Mouse (Mus musculus): ENCODE measurements around the gene Fbxl20. TPM values are rescaled to one million over a fixed set of nuclear protein-coding genes. Genes with fewer than 3 reads are reported as not detected.
A peak's percentile ranks its signal among the peaks of the same experiment; 100 is the strongest.

The Fbxl20 gene
- polyA plus RNA-seq, 1 experiment from 2014 or later: 10.8 TPM

DNA sequence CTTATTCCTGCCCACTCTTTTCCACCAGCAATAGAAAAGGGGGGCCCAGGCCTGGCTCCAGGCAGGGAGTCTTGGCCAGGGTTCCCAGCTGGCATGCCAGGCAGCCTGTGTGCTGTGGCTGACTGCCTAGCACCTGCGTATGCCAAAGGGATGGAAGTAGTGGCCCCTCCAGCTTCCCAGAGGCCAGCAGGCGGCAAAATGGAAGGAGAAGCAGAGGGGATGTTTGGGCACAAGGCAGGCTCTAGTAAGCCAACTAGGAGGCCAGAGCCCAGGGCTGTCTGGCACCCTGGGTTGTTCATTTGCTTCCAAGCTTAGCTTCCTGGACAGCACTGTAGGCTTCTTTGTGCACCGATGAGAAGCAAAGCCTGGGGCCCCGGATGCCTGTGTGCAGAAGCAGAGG, 102.5 kb downstream of the Fbxl20 start:
- no peaks in the 10 kb centered on the region for H3K9me3 ChIP-seq
- WGBS: 76% methylated on average over 4 of the region's 4 CpGs
- H3K9ac ChIP-seq: no peak overlapping the region
- ATAC-seq (ENCODE audit: extremely low read depth, insufficient number of reproducible peaks, low FRiP score, low TSS enrichment): no peak
- H3K4me3 ChIP-seq: no peak overlapping the region
- no peak overlapping the region for H3K4me2 ChIP-seq
- H3K27me3 ChIP-seq (replicated peaks): peaks cover 55% of the 10 kb centered on the region
- no peaks in the 10 kb centered on the region for H3K36me3 ChIP-seq
- no peak overlapping the region for H3K27ac ChIP-seq (replicated peaks)
- peaks cover 33% of the 10 kb centered on the region for H3K4me1 ChIP-seq

DNA sequence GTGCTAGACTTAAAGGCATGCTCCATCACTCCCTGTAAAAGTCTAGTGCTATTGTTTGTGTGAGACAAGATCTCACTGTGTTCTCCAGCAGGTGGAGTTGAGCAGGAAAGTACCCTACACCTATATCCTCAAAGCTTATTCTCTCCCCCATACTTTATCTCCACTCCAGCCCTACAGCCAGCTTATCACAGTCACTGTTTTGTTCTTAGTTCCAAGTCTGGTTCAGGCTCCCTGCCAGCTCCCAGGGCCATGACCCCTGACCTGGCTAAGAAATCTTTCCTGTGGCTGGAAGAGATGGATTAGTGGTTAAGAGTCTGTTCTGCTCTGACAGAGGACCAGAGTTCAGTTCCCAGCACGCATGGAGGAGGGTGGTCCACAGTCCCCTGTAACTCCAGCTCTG, 103.7 kb downstream of the Fbxl20 start:
- Histone ChIP-seq H3K27me3 (replicated peaks) (peaks cover 42% of the 10 kb centered on the region), H3K36me3 (no peaks in the 10 kb centered on the region), H3K4me1 (peaks cover 20% of the 10 kb centered on the region), H3K27ac (replicated peaks) (no peak overlapping the region), H3K9me3 (no peaks in the 10 kb centered on the region), H3K9ac (no peak overlapping the region), H3K4me2 (no peak overlapping the region), H3K4me3 (no peak overlapping the region)
- 57% methylated on average over 1 of the region's 1 CpGs for WGBS
- no peak for ATAC-seq (ENCODE audit: extremely low read depth, insufficient number of reproducible peaks, low FRiP score, low TSS enrichment)

- H3K9me3 ChIP-seq: no peaks in the 10 kb centered on the region
- H3K4me2 ChIP-seq: no peak overlapping the region
- H3K4me1 ChIP-seq: peaks cover 12% of the 10 kb centered on the region
- ATAC-seq (ENCODE audit: extremely low read depth, insufficient number of reproducible peaks, low FRiP score, low TSS enrichment): no peak
- no peak overlapping the region for H3K4me3 ChIP-seq
- H3K27ac ChIP-seq (replicated peaks): no peak overlapping the region
- no peaks in the 10 kb centered on the region for H3K36me3 ChIP-seq
- peaks cover 33% of the 10 kb centered on the region for H3K27me3 ChIP-seq (replicated peaks)
- 59% methylated on average over 4 of the region's 4 CpGs for WGBS
- no peak overlapping the region for H3K9ac ChIP-seq
Observed at GRCm38 (mm10) chr11:98045596-98045995, 104.6 kb downstream of the Fbxl20 start.

- ATAC-seq (ENCODE audit: extremely low read depth, insufficient number of reproducible peaks, low FRiP score, low TSS enrichment): no peak
- Histone ChIP-seq H3K9ac (no peak overlapping the region), H3K4me3 (no peak overlapping the region), H3K9me3 (no peaks in the 10 kb centered on the region), H3K4me2 (no peak overlapping the region), H3K36me3 (no peaks in the 10 kb centered on the region), H3K4me1 (peaks cover 12% of the 10 kb centered on the region), H3K27me3 (replicated peaks) (peaks cover 18% of the 10 kb centered on the region), H3K27ac (replicated peaks) (no peak overlapping the region)
- 60% methylated on average over 5 of the region's 5 CpGs for WGBS
Observed at GRCm38 (mm10) chr11:98044074-98044473, 106.1 kb downstream of the Fbxl20 start.

GRCm38 (mm10) chr11:98042741-98043140, 107.5 kb downstream of the Fbxl20 start:
- no peak for ATAC-seq (ENCODE audit: extremely low read depth, insufficient number of reproducible peaks, low FRiP score, low TSS enrichment)
- Histone ChIP-seq H3K27ac (replicated peaks) (no peak overlapping the region), H3K4me3 (no peak overlapping the region), H3K9ac (no peak overlapping the region), H3K4me2 (no peak overlapping the region), H3K27me3 (replicated peaks) (peaks cover 8% of the 10 kb centered on the region; the same call in 1 of the 2 replicates), H3K36me3 (no peaks in the 10 kb centered on the region), H3K9me3 (no peaks in the 10 kb centered on the region), H3K4me1 (peaks cover 12% of the 10 kb centered on the region)
- WGBS: 63% methylated on average over 6 of the region's 6 CpGs

DNA sequence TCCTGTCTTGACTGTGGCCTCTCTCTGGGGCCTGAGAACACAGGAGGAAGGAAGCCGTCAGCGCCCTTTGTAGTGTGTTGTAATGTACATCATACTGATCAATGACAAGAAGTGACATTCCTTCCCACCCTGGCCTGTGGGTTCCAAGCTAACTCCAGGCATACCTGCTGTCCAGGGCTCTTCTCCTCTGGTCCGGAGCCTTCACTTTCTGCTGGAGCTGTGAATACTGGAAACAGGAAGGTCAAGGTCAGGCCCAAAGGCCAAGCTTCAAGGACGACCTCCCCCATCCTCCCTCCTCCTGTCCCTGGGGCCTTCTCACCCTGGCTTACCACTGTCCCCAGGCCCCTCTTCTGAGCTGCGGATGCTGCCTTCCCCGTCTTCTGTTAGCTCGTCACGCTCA, 109.2 kb downstream of the Fbxl20 start:
- H3K4me3 ChIP-seq: no peak overlapping the region
- H3K9ac ChIP-seq: 0 out of 2 replicates have a peak overlapping the region, but pooled peaks have one; percentile 10
- ATAC-seq (ENCODE audit: extremely low read depth, insufficient number of reproducible peaks, low FRiP score, low TSS enrichment): no peak
- H3K36me3 ChIP-seq: no peaks in the 10 kb centered on the region
- H3K27ac ChIP-seq (replicated peaks): no peak overlapping the region
- H3K4me1 ChIP-seq: peaks cover 13% of the 10 kb centered on the region
- no peak overlapping the region for H3K4me2 ChIP-seq
- no peaks in the 10 kb centered on the region for H3K9me3 ChIP-seq
- H3K27me3 ChIP-seq (replicated peaks): peaks cover 20% of the 10 kb centered on the region
- WGBS: 59% methylated on average over 8 of the region's 8 CpGs

- Histone ChIP-seq H3K27ac (replicated peaks) (no peak overlapping the region), H3K9ac (no peak overlapping the region), H3K9me3 (no peaks in the 10 kb centered on the region), H3K4me2 (no peak overlapping the region), H3K4me1 (peaks cover 16% of the 10 kb centered on the region), H3K36me3 (no peaks in the 10 kb centered on the region), H3K4me3 (no peak overlapping the region), H3K27me3 (replicated peaks) (peaks cover 31% of the 10 kb centered on the region)
- no peak for ATAC-seq (ENCODE audit: extremely low read depth, insufficient number of reproducible peaks, low FRiP score, low TSS enrichment)
- WGBS: 61% methylated on average over 14 of the region's 14 CpGs
Observed at GRCm38 (mm10) chr11:98037871-98038270, 112.3 kb downstream of the Fbxl20 start.

DNA sequence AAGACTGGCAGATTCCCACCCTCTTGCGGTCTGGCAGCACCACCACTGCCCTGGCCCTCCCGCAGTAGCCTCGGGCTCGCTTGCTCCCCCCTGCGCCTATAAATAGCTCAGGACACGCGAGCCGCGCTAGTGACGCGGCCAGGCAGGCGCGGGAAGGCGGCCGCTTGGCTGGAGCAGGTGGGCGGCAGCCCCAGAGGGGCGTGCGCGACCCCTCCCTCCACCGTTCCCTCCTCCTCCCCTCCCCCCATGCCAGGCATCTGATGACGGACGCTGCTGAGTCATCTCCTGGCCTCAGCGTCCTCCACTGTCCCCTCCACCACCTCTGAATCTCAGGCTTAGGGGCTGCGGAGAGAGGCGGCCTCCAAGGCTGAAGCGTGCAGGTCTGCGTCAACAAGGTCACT, 114.2 kb downstream of the Fbxl20 start:
- peak; percentile 39; the same call in 1 of the 2 replicates for ATAC-seq (ENCODE audit: extremely low read depth, insufficient number of reproducible peaks, low FRiP score, low TSS enrichment)
- Histone ChIP-seq H3K27ac (replicated peaks) (no peak overlapping the region), H3K9me3 (no peaks in the 10 kb centered on the region), H3K9ac (peak overlapping the region; percentile 74), H3K4me2 (peak overlapping the region; percentile 79), H3K36me3 (peaks cover 4% of the 10 kb centered on the region), H3K4me3 (peak overlapping the region; percentile 48), H3K4me1 (peaks cover 22% of the 10 kb centered on the region), H3K27me3 (replicated peaks) (peaks cover 31% of the 10 kb centered on the region)
- under 1% methylated on average over 27 of the region's 27 CpGs for WGBS

GRCm38 (mm10) chr11:98034840-98035239, 115.4 kb downstream of the Fbxl20 start:
- Histone ChIP-seq H3K4me1 (peaks cover 22% of the 10 kb centered on the region), H3K9me3 (no peaks in the 10 kb centered on the region), H3K27me3 (replicated peaks) (peaks cover 31% of the 10 kb centered on the region), H3K9ac (0 out of 2 replicates have a peak overlapping the region, but pooled peaks have one; percentile 14), H3K36me3 (peaks cover 16% of the 10 kb centered on the region), H3K27ac (replicated peaks) (no peak overlapping the region), H3K4me2 (no peak overlapping the region), H3K4me3 (no peak overlapping the region)
- 52% methylated on average over 4 of the region's 4 CpGs for WGBS
- no peak for ATAC-seq (ENCODE audit: extremely low read depth, insufficient number of reproducible peaks, low FRiP score, low TSS enrichment)

GRCm38 (mm10) chr11:98034061-98034460, 116.1 kb downstream of the Fbxl20 start:
- Histone ChIP-seq H3K27me3 (replicated peaks) (peaks cover 31% of the 10 kb centered on the region), H3K9ac (no peak overlapping the region), H3K4me3 (no peak overlapping the region), H3K4me2 (no peak overlapping the region), H3K9me3 (no peaks in the 10 kb centered on the region), H3K27ac (replicated peaks) (no peak overlapping the region), H3K36me3 (peaks cover 24% of the 10 kb centered on the region), H3K4me1 (peaks cover 22% of the 10 kb centered on the region)
- WGBS: 84% methylated on average over 5 of the region's 5 CpGs
- ATAC-seq (ENCODE audit: extremely low read depth, insufficient number of reproducible peaks, low FRiP score, low TSS enrichment): no peak

Measured in heart, embryonic 13.5 days (tissue).